Mouse (Mus musculus): Measurements from ENCODE around the gene Txnrd2. TPM values are rescaled to one million over a fixed set of nuclear protein-coding genes. Genes with fewer than 3 reads are reported as not detected.

The Txnrd2 gene
- polyA plus RNA-seq, 1 experiment: 22.6 TPM

DNA sequence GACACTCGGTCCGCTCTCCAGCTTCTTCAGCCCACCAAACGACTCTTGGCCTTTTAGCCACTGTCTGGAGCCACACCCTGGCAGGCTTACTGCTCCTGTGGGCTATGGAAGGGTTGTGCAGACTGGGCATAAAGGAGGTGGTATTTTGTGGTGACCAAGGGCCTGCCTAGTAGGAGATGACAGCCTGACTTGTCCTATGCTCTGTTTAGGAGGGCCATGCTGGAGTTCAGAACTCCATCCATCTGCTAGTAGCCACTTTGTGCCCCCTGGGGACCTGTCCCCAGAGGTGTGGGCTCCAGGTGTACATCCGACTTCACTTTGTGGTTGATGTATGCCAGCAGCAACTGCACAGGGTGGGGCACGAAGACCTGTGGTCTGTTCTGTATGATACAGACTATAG is 32.6 kb upstream of the Txnrd2 start:
- no peak for DNase-seq (ENCODE audit: low read depth)

DNA sequence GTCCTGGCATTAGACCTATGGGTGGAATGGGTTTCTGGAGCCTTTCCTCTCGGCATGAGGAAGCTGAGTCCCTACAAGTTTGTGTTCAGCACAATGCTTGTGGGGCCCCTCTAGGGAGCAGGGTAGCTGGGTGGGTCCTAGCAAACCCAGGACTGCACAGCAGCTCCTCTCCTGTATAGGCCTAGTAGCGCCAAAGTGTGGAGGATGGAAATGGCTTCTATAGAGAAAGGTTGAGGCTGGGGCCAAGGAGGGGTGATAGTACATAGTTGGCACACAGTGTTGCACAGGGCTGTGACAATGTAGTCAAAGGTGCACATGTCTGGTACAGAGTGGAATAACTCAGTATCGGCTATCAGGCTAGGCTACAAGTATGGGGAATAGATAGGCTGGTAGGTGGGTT is 32.1 kb upstream of the Txnrd2 start:
- DNase-seq (ENCODE audit: low read depth): no peak

DNA sequence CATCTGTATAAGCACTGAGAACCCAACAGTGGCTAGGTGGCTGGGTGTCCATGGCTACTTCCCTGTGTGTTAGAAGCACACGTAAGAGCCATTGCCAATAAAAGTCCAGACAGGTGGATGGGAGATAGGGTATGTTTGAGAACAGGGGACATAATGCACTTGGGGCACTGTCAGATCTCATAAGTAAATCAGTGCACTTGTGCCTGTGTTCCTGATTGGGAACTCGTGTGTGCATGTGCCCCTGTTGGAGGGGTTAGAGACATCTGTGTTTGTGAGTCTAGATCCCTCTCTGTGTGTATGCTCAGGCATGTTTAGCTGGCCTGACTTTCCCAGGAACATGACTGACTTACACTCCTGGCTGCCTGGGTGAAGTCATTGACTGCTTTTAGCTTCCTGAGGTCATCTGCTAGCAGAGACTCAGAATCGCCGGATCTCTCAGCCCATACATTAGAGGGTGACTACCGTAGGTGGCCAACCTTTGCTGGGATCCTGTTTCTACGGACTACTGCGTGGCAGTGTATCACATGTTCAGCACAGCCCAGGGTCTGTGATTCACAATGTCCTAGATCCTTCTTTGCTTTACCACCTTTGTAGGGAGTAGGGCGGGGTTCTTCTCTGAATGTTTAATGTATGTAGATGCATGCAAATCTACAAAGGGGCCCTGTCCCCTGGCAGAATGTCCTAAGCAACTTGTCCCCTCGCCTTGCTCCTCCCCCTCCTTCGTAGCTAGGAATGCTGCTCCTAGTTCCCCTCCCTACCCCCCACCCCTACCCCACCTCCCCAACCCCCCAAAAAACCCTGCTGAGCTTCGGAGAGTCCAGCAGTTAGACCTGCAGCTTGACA is 31.2 kb upstream of the Txnrd2 start:
- no peak for DNase-seq (ENCODE audit: low read depth)

DNA sequence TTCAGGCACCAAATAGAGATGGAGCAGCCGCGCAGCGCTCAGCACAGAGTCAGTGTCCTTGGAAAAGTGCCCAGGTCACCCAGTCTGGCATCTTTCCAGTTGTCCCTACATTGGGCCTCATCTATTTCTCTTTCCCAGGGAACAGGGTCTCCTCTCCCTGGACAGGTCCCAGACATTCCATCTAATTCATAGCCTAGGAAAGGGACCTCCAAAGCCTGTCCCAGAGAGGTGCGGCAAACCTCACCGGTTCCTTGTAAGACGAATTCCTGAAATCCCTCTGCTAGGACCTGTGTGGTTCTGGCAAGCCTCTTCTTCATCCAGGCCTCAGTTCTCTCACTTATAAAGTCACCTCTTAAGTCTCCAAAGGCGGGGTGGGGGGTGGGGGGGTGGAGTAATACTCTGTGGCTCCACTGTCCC is 30.6 kb upstream of the Txnrd2 start:
- no peak for DNase-seq (ENCODE audit: low read depth)

DNA sequence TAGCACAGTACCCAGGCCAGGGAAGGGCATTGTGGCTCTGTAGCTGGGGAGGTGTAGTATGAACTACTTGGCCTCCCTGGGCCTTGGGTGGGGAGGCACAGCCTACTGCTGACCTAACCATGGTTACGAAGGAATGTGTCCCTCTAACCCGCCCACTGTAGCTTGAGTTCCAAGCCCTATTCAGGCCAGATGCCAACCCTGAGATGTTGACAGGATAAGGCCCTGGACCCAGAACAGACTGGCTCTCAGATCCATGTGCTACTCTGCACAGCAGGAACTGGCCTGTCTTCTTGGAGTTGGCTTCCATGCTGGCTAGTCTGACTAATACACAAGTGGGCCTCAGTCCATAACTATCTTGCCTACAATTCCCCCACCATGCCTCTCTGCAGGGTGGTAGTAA is 30.0 kb upstream of the Txnrd2 start:
- DNase-seq (ENCODE audit: low read depth): no peak

GRCm38 (mm10) chr16:18396791-18397621 is 29.2 kb upstream of the Txnrd2 start:
- DNase-seq (ENCODE audit: low read depth): no peak

- no peak for DNase-seq (ENCODE audit: low read depth)
These were observed 26.2 kb upstream of the Txnrd2 start for GRCm38 (mm10) chr16:18400028-18400427.

GRCm38 (mm10) chr16:18400472-18401216 is 25.5 kb upstream of the Txnrd2 start:
- DNase-seq (ENCODE audit: low read depth): no peak

DNA sequence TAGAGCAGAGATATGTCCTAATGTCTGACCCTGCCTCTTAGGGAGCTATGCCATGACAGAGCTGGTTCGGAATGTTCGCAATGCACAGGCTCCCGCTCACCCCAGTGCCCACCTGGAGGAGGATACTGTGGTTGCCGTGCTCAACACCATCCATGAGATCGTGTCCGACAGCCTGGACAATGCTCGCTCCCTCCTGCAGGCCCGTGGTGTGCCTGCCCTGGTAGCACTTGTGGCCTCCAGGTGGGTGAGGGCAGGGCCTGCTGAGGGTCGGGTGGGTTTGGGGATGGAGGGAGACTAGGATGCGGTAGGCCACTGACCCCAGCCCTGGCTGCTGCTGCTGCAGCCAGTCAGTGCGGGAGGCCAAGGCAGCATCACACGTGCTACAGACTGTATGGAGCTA is 22.9 kb upstream of the Txnrd2 start:
- DNase-seq (ENCODE audit: low read depth): no peak

- DNase-seq (ENCODE audit: low read depth): no peak
These were observed 20.9 kb upstream of the Txnrd2 start for GRCm38 (mm10) chr16:18405091-18405854.

DNA sequence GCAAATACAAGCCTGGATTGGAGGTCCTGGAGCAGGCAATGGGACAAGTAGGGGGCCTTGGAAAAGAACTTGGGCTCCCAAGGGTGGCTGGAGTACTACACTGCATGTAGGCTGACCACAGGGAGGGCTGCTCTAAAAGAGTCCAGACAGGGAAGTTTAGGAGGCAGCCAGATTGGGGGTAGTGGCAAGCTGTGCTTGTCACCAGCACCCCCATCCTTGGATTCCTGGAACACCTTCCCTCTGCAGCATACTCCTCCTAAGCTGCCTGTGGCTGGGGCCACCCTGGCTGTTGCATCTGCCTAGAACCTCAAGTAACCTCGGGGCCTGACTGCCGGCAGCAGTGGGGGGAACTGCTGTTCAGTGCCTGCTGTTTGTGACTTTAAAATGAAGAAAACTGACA is 20.3 kb upstream of the Txnrd2 start:
- no peak for DNase-seq (ENCODE audit: low read depth)

DNA sequence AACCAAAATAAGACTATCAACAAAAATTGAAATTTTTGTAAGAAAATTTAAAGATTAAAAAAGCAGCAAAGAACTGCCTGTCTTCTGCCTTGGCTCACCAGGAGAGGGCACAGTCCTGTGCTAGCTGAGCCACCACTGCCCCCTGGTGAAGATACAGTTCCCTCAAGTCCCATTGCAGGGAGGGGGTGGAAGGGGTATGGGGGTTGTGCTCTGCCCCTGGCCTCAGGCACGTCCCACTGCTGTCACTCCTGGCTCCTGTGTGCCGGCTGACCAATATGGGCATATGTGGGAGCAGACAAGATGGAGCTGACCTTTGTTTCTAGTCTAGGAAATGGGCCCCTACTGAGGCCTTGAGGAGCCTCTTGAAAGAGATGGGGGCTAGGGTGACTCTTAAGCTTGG is 19.9 kb upstream of the Txnrd2 start:
- no peak for DNase-seq (ENCODE audit: low read depth)

- no peak for DNase-seq (ENCODE audit: low read depth)
These were observed 18.3 kb upstream of the Txnrd2 start for GRCm38 (mm10) chr16:18407912-18408311.

DNA sequence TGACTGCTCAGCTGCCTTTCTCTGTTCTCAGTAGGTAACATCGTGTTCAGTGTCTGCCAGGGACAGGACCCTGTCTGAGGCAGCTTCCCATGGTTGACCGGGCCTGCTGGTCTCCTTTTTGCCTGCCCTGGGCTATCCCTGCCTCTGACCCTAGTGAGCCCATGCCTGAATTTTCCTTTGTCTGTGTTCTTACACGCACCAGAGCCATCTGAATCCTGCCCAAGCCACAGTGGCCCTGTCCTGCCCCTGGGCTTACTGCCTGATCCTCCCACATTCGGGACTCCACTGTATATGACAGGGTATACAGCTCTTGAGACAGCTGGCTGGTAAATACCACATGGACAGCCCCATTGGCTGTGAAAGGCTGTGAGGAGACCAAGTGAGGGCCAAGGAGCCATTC is 16.4 kb upstream of the Txnrd2 start:
- DNase-seq (ENCODE audit: low read depth): no peak

GRCm38 (mm10) chr16:18410418-18410817 is 15.8 kb upstream of the Txnrd2 start:
- no peak for DNase-seq (ENCODE audit: low read depth)

GRCm38 (mm10) chr16:18411026-18411649 is 15.0 kb upstream of the Txnrd2 start:
- DNase-seq (ENCODE audit: low read depth): no peak

- no peak for DNase-seq (ENCODE audit: low read depth)
These were observed 14.2 kb upstream of the Txnrd2 start for GRCm38 (mm10) chr16:18411802-18412476.

DNA sequence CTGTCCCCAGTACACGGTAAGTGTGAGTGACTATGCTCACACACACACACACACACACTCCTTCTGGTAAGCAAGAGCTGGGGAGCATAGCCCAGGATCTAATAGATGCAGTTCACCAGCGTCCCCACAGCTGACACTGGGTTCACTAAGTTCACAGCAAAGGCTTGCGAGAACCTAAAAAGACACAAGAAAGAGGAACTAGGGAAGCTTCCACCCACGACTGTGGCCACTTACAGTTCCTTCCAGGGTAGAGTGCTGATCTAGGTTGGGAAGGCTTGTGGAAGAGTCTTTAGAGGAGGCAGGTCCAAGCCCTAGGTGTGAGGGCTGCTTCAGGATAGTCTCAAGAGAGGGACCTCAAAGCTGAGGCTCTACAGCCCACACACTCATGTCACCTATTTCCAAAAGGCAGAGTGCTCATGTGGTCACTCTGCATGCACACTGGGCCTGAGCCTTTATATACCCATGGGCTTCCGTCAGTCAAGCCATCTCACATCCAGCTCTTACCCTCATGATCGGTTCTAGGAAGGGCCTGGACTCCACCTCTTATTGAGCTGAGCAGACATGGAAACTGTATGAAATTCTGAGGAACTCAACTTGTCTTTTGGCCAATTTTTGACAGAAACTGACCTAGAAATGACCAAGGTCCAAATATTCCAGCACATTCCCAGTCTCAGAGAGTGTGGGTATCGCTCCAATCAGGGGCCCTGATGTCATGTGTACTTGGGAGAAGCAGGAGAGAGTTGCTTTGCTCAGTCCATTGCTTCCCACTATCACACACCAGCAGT is 13.0 kb upstream of the Txnrd2 start:
- DNase-seq (ENCODE audit: low read depth): no peak

DNA sequence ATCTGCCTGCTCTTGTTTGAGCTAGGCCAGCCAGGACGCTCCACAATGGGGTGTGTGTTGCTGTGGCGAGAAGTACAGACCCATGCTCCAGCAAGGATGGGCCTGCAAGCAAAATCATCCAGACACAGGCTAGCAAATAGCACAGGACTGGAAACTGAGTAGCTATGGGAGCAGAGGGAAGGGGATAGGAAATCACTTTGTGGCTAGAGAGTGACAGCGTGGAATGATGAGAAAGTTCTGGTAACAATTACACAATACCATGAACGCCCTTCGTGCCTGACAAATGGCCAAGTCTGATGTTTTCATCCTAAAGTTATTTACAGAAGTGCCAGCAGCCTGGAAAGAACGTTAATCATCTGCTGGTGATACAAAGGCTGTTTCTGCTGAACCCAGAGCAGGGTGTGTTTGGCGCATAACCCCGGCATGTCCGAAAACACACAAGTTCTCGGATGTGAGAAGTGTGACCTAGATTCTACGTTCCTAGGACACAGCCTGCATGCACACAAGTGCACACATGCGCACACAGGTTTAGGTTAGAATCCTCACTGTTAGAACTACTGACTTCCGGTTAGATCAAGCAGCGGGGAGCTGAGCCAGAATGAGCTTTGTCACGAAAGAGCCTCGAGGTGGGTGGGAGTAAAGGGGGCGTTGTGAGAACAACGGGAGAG is 10.0 kb upstream of the Txnrd2 start:
- no peak for DNase-seq (ENCODE audit: low read depth)
